Comparison of ENCODE assay signal across 8 mouse cellular contexts in the genomic region with DNA sequence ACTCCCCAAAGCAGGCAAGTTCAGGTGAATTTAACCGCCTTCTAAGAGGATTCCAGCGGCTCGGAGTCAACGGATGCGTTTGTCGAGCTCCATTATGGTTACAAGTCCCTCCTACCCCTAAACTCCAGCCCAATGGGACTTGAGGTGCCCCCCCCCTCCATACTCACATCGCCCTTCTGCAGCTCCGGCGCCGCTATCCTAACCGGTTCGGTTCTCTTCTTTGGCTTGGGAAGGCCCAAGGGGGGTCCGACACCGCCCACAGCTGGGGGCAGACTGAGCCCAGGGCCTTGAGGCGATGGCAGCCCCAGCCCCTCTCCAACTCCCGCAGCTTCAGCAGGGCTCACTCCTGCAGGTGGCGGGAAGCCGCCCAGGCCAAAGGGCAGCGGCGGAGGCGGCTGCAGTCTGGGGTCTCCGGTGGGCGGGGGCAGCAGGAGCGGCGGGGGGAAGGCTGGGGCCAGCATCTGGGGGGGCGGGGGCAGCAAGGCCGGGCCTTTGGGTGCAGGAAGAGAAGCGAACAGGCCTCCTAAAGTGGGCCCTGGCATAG. TPM values are rescaled to one million over a fixed set of nuclear protein-coding genes. Genes with fewer than 3 reads are reported as not detected.
DNase-seq lines count a peak whose midpoint lies in the region; ATAC-seq and TF ChIP-seq lines count a peak whose summit lies in the region.

No protein-coding gene starts in this region.

- 0 out of 2 replicates have a peak, but pooled peaks have one; percentile 8 for TF ChIP-seq POLR2A in bone marrow, adult 2 months (IDR thresholded peaks at IDR 0.05; ENCODE audit: borderline replicate concordance, control insufficient read depth, low read depth, low read length)

- ATAC-seq in hindbrain, embryonic 12.5 days (ENCODE audit: low FRiP score), result peak; percentile 17

- H3K36me3 ChIP-seq in forebrain, embryonic 10.5 days (replicated peaks), result peaks cover 32% of the 10 kb centered on the region
- H3K36me3 ChIP-seq in hindbrain, embryonic 12.5 days, result peaks cover 8% of the 10 kb centered on the region
- peaks cover 28% of the 10 kb centered on the region for H3K36me3 ChIP-seq in midbrain, embryonic 10.5 days

- H3K27me3 ChIP-seq in forebrain, embryonic 10.5 days (ENCODE audit: poor library complexity, severe bottlenecking), result no peaks in the 10 kb centered on the region
- H3K27me3 ChIP-seq in hindbrain, embryonic 12.5 days, result no peaks in the 10 kb centered on the region
- H3K27me3 ChIP-seq in midbrain, embryonic 10.5 days (ENCODE audit: low read depth, poor library complexity, severe bottlenecking), result no peaks in the 10 kb centered on the region

- DNase-seq in heart, adult 11 months, result peak; percentile 97
- DNase-seq in heart, postnatal 25 days (ENCODE audit: low spot score), result no peak
- no peak for DNase-seq in forebrain, embryonic 10.5 days (ENCODE audit: extremely low spot score, low spot score)
- DNase-seq in left cerebral cortex, postnatal 14 days (ENCODE audit: low spot score in 2 of 2), result peak; percentile 34 to 60
- no peak for DNase-seq in midbrain, embryonic 10.5 days (ENCODE audit: low spot score)
- DNase-seq in spleen, postnatal 10 days (ENCODE audit: low spot score in 2 of 2), result peak; percentile 55 to 57

- WGBS in bone marrow, adult 2 months, result 1% methylated on average over 24 of the region's 28 CpGs
- under 1% methylated on average over 28 of the region's 28 CpGs for WGBS in forebrain, embryonic 10.5 days
- WGBS in hindbrain, embryonic 12.5 days, result under 1% methylated on average over 24 of the region's 28 CpGs
- WGBS in midbrain, embryonic 10.5 days, result under 1% methylated on average over 28 of the region's 28 CpGs

- peak overlapping the region; percentile 97 for H3K9ac ChIP-seq in hindbrain, embryonic 12.5 days

- H3K27ac ChIP-seq in bone marrow, adult 2 months (ENCODE audit: control insufficient read depth, insufficient read depth, low read depth, low read length, poor library complexity), result peak overlapping the region; percentile 87
- peak overlapping the region; percentile 96 for H3K27ac ChIP-seq in forebrain, embryonic 10.5 days
- peak overlapping the region; percentile 81 for H3K27ac ChIP-seq in hindbrain, embryonic 12.5 days
- peak overlapping the region; percentile 96 for H3K27ac ChIP-seq in midbrain, embryonic 10.5 days (replicated peaks)

- H3K4me2 ChIP-seq in hindbrain, embryonic 12.5 days (replicated peaks), result peak overlapping the region; percentile 87

- peaks cover 6% of the 10 kb centered on the region; the same call in 1 of the 2 replicates for H3K9me3 ChIP-seq in forebrain, embryonic 10.5 days
- H3K9me3 ChIP-seq in hindbrain, embryonic 12.5 days (replicated peaks), result no peaks in the 10 kb centered on the region
- peaks cover 6% of the 10 kb centered on the region; the same call in 1 of the 2 replicates for H3K9me3 ChIP-seq in midbrain, embryonic 10.5 days (replicated peaks)

- H3K4me1 ChIP-seq in bone marrow, adult 2 months (ENCODE audit: control insufficient read depth, insufficient read depth, low read length), result peaks cover 1% of the 10 kb centered on the region; the same call in 1 of the 2 replicates
- peaks cover 21% of the 10 kb centered on the region for H3K4me1 ChIP-seq in forebrain, embryonic 10.5 days
- peaks cover 20% of the 10 kb centered on the region for H3K4me1 ChIP-seq in hindbrain, embryonic 12.5 days
- H3K4me1 ChIP-seq in midbrain, embryonic 10.5 days, result peaks cover 20% of the 10 kb centered on the region

- intact Hi-C loops in heart, postnatal 25 days (cut with DNase I), result no loop called here
- intact Hi-C loops in left cerebral cortex, postnatal 14 days (cut with DNase I), result loop anchor here (2.0 kb wide), 1 partner anchor 46 kb away; the partner anchor contains the start of genes Isg20l2 and Rrnad1

- TF ChIP-seq CTCF in bone marrow, adult 2 months (IDR thresholded peaks at IDR 0.05; ENCODE audit: control insufficient read depth, insufficient read depth, low read length), result no peak

- peak overlapping the region; percentile 87 for H3K4me3 ChIP-seq in bone marrow, adult 2 months (replicated peaks; ENCODE audit: control insufficient read depth, low read depth, low read length)
- H3K4me3 ChIP-seq in forebrain, embryonic 10.5 days, result peak overlapping the region; percentile 100
- H3K4me3 ChIP-seq in hindbrain, embryonic 12.5 days, result peak overlapping the region; percentile 99
- H3K4me3 ChIP-seq in midbrain, embryonic 10.5 days, result peak overlapping the region; percentile 99

RNA-seq across cellular contexts. Expression of gene Prcc, which starts 0.6 kb away (rescaled TPM):
- 10 to 100 TPM; 48.3 to 50.7 TPM for total RNA-seq in heart, postnatal 25 days (2021)
- 30.5 and 56.5 TPM in 2 replicates for polyA plus RNA-seq in bone marrow, adult 2 months (2011; ENCODE audit: insufficient read depth, insufficient read length, low replicate concordance, missing spikeins)
- polyA plus RNA-seq in forebrain, embryonic 10.5 days (2016; fragmentation: Nextera tagmentation; extraction: Ambion mirVana), result 16.9 and 17.3 TPM in 2 replicates
- 14.7 and 16.4 TPM in 2 replicates for polyA plus RNA-seq in hindbrain, embryonic 12.5 days (2016; fragmentation: Nextera tagmentation; extraction: Ambion mirVana)
- total RNA-seq in left cerebral cortex, postnatal 14 days (2021), result 10 to 100 TPM; 64.4 to 65.9 TPM
- 18.6 and 19.1 TPM in 2 replicates for polyA plus RNA-seq in midbrain, embryonic 10.5 days (2016; fragmentation: Nextera tagmentation; extraction: Ambion mirVana)

RNA-seq across cellular contexts. Expression of gene Hdgf, which starts 21.3 kb away (rescaled TPM):
- 100 to 1,000 TPM; 108 to 112 TPM for total RNA-seq in heart, postnatal 25 days (2021)
- 286 and 446 TPM in 2 replicates for polyA plus RNA-seq in bone marrow, adult 2 months (2011; ENCODE audit: insufficient read depth, insufficient read length, low replicate concordance, missing spikeins)
- 199 and 219 TPM in 2 replicates for polyA plus RNA-seq in forebrain, embryonic 10.5 days (2016; fragmentation: Nextera tagmentation; extraction: Ambion mirVana)
- polyA plus RNA-seq in hindbrain, embryonic 12.5 days (2016; fragmentation: Nextera tagmentation; extraction: Ambion mirVana), result 219 and 230 TPM in 2 replicates
- 100 to 1,000 TPM; 130 to 139 TPM for total RNA-seq in left cerebral cortex, postnatal 14 days (2021)
- polyA plus RNA-seq in midbrain, embryonic 10.5 days (2016; fragmentation: Nextera tagmentation; extraction: Ambion mirVana), result 176 and 213 TPM in 2 replicates

RNA-seq across cellular contexts. Expression of gene Mrpl24, which starts 34.5 kb away (rescaled TPM):
- 10 to 100 TPM; 68.3 to 70.1 TPM for total RNA-seq in heart, postnatal 25 days (2021)
- 98.1 and 217 TPM in 2 replicates for polyA plus RNA-seq in bone marrow, adult 2 months (2011; ENCODE audit: insufficient read depth, insufficient read length, low replicate concordance, missing spikeins)
- 71.4 and 74.8 TPM in 2 replicates for polyA plus RNA-seq in forebrain, embryonic 10.5 days (2016; fragmentation: Nextera tagmentation; extraction: Ambion mirVana)
- polyA plus RNA-seq in hindbrain, embryonic 12.5 days (2016; fragmentation: Nextera tagmentation; extraction: Ambion mirVana), result 72.9 and 79.0 TPM in 2 replicates
- total RNA-seq in left cerebral cortex, postnatal 14 days (2021), result 10 to 100 TPM; 45.5 to 48.5 TPM
- 78.3 and 81.6 TPM in 2 replicates for polyA plus RNA-seq in midbrain, embryonic 10.5 days (2016; fragmentation: Nextera tagmentation; extraction: Ambion mirVana)

RNA-seq across cellular contexts. Expression of gene Sh2d2a, which starts 38.2 kb away (rescaled TPM):
- total RNA-seq in heart, postnatal 25 days (2021), result under 1 TPM in 1 of 2 experiments, not detected in 1; 0.08 TPM
- 0.79 and 3.0 TPM in 2 replicates for polyA plus RNA-seq in bone marrow, adult 2 months (2011; ENCODE audit: insufficient read depth, insufficient read length, low replicate concordance, missing spikeins)
- polyA plus RNA-seq in forebrain, embryonic 10.5 days (2016; fragmentation: Nextera tagmentation; extraction: Ambion mirVana), result 0.09 and 0.10 TPM in 2 replicates
- not detected in 2 replicates for polyA plus RNA-seq in hindbrain, embryonic 12.5 days (2016; fragmentation: Nextera tagmentation; extraction: Ambion mirVana)
- not detected for total RNA-seq in left cerebral cortex, postnatal 14 days (2021)
- 0.06 and 0.11 TPM in 2 replicates for polyA plus RNA-seq in midbrain, embryonic 10.5 days (2016; fragmentation: Nextera tagmentation; extraction: Ambion mirVana)

RNA-seq across cellular contexts. Expression of gene Isg20l2, which starts 45.3 kb away (rescaled TPM):
- total RNA-seq in heart, postnatal 25 days (2021), result 10 to 100 TPM; 12.1 to 12.4 TPM
- polyA plus RNA-seq in bone marrow, adult 2 months (2011; ENCODE audit: insufficient read depth, insufficient read length, low replicate concordance, missing spikeins), result 16.4 and 18.4 TPM in 2 replicates
- polyA plus RNA-seq in forebrain, embryonic 10.5 days (2016; fragmentation: Nextera tagmentation; extraction: Ambion mirVana), result 87.7 and 88.3 TPM in 2 replicates
- 67.7 and 68.7 TPM in 2 replicates for polyA plus RNA-seq in hindbrain, embryonic 12.5 days (2016; fragmentation: Nextera tagmentation; extraction: Ambion mirVana)
- 10 to 100 TPM; 14.3 to 15.2 TPM for total RNA-seq in left cerebral cortex, postnatal 14 days (2021)
- 81.6 and 81.9 TPM in 2 replicates for polyA plus RNA-seq in midbrain, embryonic 10.5 days (2016; fragmentation: Nextera tagmentation; extraction: Ambion mirVana)

Comparison
In these comparisons a context has a peak if more than half of its experiments do, and no peak if none do; other contexts are left out.
1. DNase-seq: peak in heart, adult 11 months (single experiment), left cerebral cortex, postnatal 14 days (2 of 2) and spleen, postnatal 10 days (2 of 2); none in heart, postnatal 25 days (single experiment), forebrain, embryonic 10.5 days (single experiment) and midbrain, embryonic 10.5 days (single experiment).
2. Peak in every context shown above with its lines, with median percentiles within 50 percentile points of each other: H3K27ac ChIP-seq and H3K4me3 ChIP-seq.